Mouse (Mus musculus) c-Kit-positive CD71-negative TER-119-negative erythroid progenitor cells, embryonic 14.5 days (primary cell): ENCODE results near the gene Eral1.
"Not testable (repeated sequence)": the region's sequence is repeated elsewhere in the genome, so short reads cannot be mapped to it uniquely, and the experiment has no call there.

Experiments
- DNase-seq: peaks from one replicate; pipeline ENCODE4 v3.0.0-alpha.2; 2013; ENCODE audit warnings: low read depth

Gene Eral1

GRCm38 (mm10) chr11:78087756-78088281 is 7.6 kb upstream of the Eral1 start:
- DNase-seq: no peak

- DNase-seq: no peak
These were observed 6.8 kb upstream of the Eral1 start for GRCm38 (mm10) chr11:78086925-78087479.

GRCm38 (mm10) chr11:78083595-78083994 is 3.4 kb upstream of the Eral1 start:
- no peak for DNase-seq

GRCm38 (mm10) chr11:78074666-78075065 is 5.5 kb downstream of the Eral1 start:
- no peak for DNase-seq

- DNase-seq: no peak
These were observed 5.9 kb downstream of the Eral1 start for GRCm38 (mm10) chr11:78074277-78074652.

- no peak for DNase-seq
These were observed 6.5 kb downstream of the Eral1 start for GRCm38 (mm10) chr11:78073577-78074276.

GRCm38 (mm10) chr11:78072425-78073130 is 7.6 kb downstream of the Eral1 start:
- DNase-seq: no peak

GRCm38 (mm10) chr11:78071938-78072337 is 8.2 kb downstream of the Eral1 start:
- DNase-seq: no peak

GRCm38 (mm10) chr11:78069646-78070045 is 10.5 kb downstream of the Eral1 start:
- peak; percentile 30 for DNase-seq

- no peak for DNase-seq
These were observed 11.1 kb downstream of the Eral1 start for GRCm38 (mm10) chr11:78069130-78069529.

- no peak for DNase-seq
These were observed 12.6 kb downstream of the Eral1 start for GRCm38 (mm10) chr11:78067566-78067965.

- no peak for DNase-seq
These were observed 13.5 kb downstream of the Eral1 start for GRCm38 (mm10) chr11:78066641-78067040.

- peak; percentile 16 for DNase-seq
These were observed 14.3 kb downstream of the Eral1 start for GRCm38 (mm10) chr11:78065906-78066305.

GRCm38 (mm10) chr11:78062563-78062962 is 17.6 kb downstream of the Eral1 start:
- DNase-seq: no peak

- peak; percentile 55 for DNase-seq
These were observed 20.1 kb downstream of the Eral1 start for GRCm38 (mm10) chr11:78059833-78060757.

- DNase-seq: no peak
These were observed 23.2 kb downstream of the Eral1 start for GRCm38 (mm10) chr11:78056946-78057345.

GRCm38 (mm10) chr11:78053078-78053477 is 27.1 kb downstream of the Eral1 start:
- DNase-seq: no peak

GRCm38 (mm10) chr11:78048637-78049036 is 31.5 kb downstream of the Eral1 start:
- not testable (repeated sequence) for DNase-seq

GRCm38 (mm10) chr11:78044758-78045251 is 35.4 kb downstream of the Eral1 start:
- DNase-seq: no peak

GRCm38 (mm10) chr11:78042290-78042870 is 37.8 kb downstream of the Eral1 start:
- not testable (repeated sequence) for DNase-seq

GRCm38 (mm10) chr11:78040878-78041277 is 39.3 kb downstream of the Eral1 start:
- no peak for DNase-seq
